Mouse (Mus musculus) neural tube, embryonic 11.5 days (tissue): ENCODE measurements at regions not wholly inside any gene's neighbourhood (a gene's known extent, or its start where the extent isn't known, plus 50 kb on each side); places are given as distances from the start of the nearest gene placed in this dataset.

ENCODE experiments used
- ATAC-seq: fragments of 200-750 bp; cut with Nextera tagmentation; 2 replicates; pipeline ENCODE4 v1.8.0; 2017; ENCODE audit warnings: moderate number of reproducible peaks, mild to moderate bottlenecking, moderate TSS enrichment, moderate library complexity; ENCODE audit not compliant: insufficient read depth, low FRiP score, low TSS enrichment
- DNase-seq: peaks from one replicate; pipeline ENCODE4 v3.0.0-alpha.2; 2015; ENCODE audit warnings: low spot score
- H3K27ac ChIP-seq: fragments of 300-500 bp; sonication (generic); 2 replicates; pipeline ENCODE4 v1.5.1; 2014; ENCODE audit warnings: low read depth, mild to moderate bottlenecking, low read length
- H3K27me3 ChIP-seq: fragments of 300-500 bp; sonication (generic); 2 replicates; pipeline ENCODE4 v1.6.1; 2014; ENCODE audit warnings: mild to moderate bottlenecking, low read length, mixed read lengths; ENCODE audit not compliant: control insufficient read depth, insufficient read depth
- H3K36me3 ChIP-seq: fragments of 300-500 bp; sonication (generic); 2 replicates; pipeline ENCODE4 v1.6.1; 2014; ENCODE audit warnings: mild to moderate bottlenecking, low read length, moderate library complexity, mixed read lengths; ENCODE audit not compliant: control insufficient read depth, insufficient read depth
- H3K4me1 ChIP-seq: fragments of 300-500 bp; sonication (generic); 2 replicates; pipeline ENCODE4 v1.6.1; 2014; ENCODE audit warnings: low read length, mixed read lengths; ENCODE audit not compliant: control insufficient read depth, insufficient read depth
- H3K4me2 ChIP-seq: fragments of 300-500 bp; sonication (generic); 2 replicates; pipeline ENCODE4 v1.6.1; 2014; ENCODE audit warnings: low read depth, mild to moderate bottlenecking, moderate library complexity
- H3K4me3 ChIP-seq: fragments of 300-500 bp; sonication (generic); 2 replicates; pipeline ENCODE4 v1.5.1; 2014; ENCODE audit warnings: low read depth, low read length
- H3K9ac ChIP-seq: fragments of 300-500 bp; sonication (generic); 2 replicates; pipeline ENCODE4 v1.6.1; 2014; ENCODE audit warnings: mild to moderate bottlenecking, low read length
- H3K9me3 ChIP-seq: fragments of 300-500 bp; sonication (generic); 2 replicates; pipeline ENCODE4 v1.6.1; 2016; ENCODE audit warnings: low read length; ENCODE audit not compliant: control insufficient read depth
- WGBS: fragments of 180-500 bp; shearing (Covaris S2); extraction: QIAGEN DNeasy Blood & Tissue Kit; methylation state at CpG from one replicate; pipeline ENCODE4 v1.1.7; 2014; 5-methylcytosine and 5-hydroxymethylcytosine counted together

- DNase-seq: no peak
- Histone ChIP-seq H3K4me3 (no peak overlapping the region), H3K27ac (no peak overlapping the region), H3K4me2 (no peak overlapping the region), H3K36me3 (no peaks in the 10 kb centered on the region), H3K4me1 (peaks cover 3% of the 10 kb centered on the region; the same call in 1 of the 2 replicates), H3K9ac (no peak overlapping the region), H3K27me3 (no peaks in the 10 kb centered on the region), H3K9me3 (no peaks in the 10 kb centered on the region)
- WGBS: 63% methylated on average over 3 of the region's 3 CpGs
- no peak for ATAC-seq
Observed at GRCm38 (mm10) chr16:5578333-5578732, 306.8 kb upstream of the Rbfox1 start.

- Histone ChIP-seq H3K9ac (no peak overlapping the region), H3K27me3 (no peaks in the 10 kb centered on the region), H3K9me3 (no peaks in the 10 kb centered on the region), H3K4me2 (no peak overlapping the region), H3K27ac (no peak overlapping the region), H3K4me1 (peaks cover 6% of the 10 kb centered on the region; the same call in 1 of the 2 replicates), H3K36me3 (no peaks in the 10 kb centered on the region), H3K4me3 (no peak overlapping the region)
- peak; percentile 41; the same call in 1 of the 2 replicates for ATAC-seq
- no peak for DNase-seq
Observed at GRCm38 (mm10) chr16:5572780-5573179, 312.4 kb upstream of the Rbfox1 start.

GRCm38 (mm10) chr16:5570619-5571018 lies 314.5 kb upstream of the Rbfox1 start:
- Histone ChIP-seq H3K27ac (no peak overlapping the region), H3K4me3 (no peak overlapping the region), H3K27me3 (no peaks in the 10 kb centered on the region), H3K4me2 (no peak overlapping the region), H3K4me1 (peaks cover 6% of the 10 kb centered on the region; the same call in 1 of the 2 replicates), H3K9ac (no peak overlapping the region), H3K36me3 (no peaks in the 10 kb centered on the region), H3K9me3 (no peaks in the 10 kb centered on the region)
- 88% methylated on average over 4 of the region's 4 CpGs for WGBS
- DNase-seq: no peak
- no peak for ATAC-seq

- no peaks in the 10 kb centered on the region for H3K36me3 ChIP-seq
- no peak for DNase-seq
- 78% methylated on average over 10 of the region's 10 CpGs for WGBS
- H3K9me3 ChIP-seq: no peaks in the 10 kb centered on the region
- H3K4me3 ChIP-seq: no peak overlapping the region
- H3K4me2 ChIP-seq: no peak overlapping the region
- H3K4me1 ChIP-seq: peaks cover 6% of the 10 kb centered on the region; the same call in 1 of the 2 replicates
- H3K9ac ChIP-seq: no peak overlapping the region
- H3K27ac ChIP-seq: no peak overlapping the region
- no peak for ATAC-seq
- no peaks in the 10 kb centered on the region for H3K27me3 ChIP-seq
Observed at GRCm38 (mm10) chr16:5569101-5569500, 313.3 kb upstream of the Eef2kmt start.

GRCm38 (mm10) chr16:5549026-5549425 lies 293.2 kb upstream of the Eef2kmt start:
- DNase-seq: no peak
- no peak for ATAC-seq
- H3K27ac ChIP-seq: no peak overlapping the region
- H3K36me3 ChIP-seq: no peaks in the 10 kb centered on the region
- no peaks in the 10 kb centered on the region for H3K27me3 ChIP-seq
- H3K4me2 ChIP-seq: no peak overlapping the region
- H3K4me3 ChIP-seq: no peak overlapping the region
- H3K4me1 ChIP-seq: no peaks in the 10 kb centered on the region
- 78% methylated on average over 6 of the region's 6 CpGs for WGBS
- no peaks in the 10 kb centered on the region for H3K9me3 ChIP-seq
- H3K9ac ChIP-seq: no peak overlapping the region

GRCm38 (mm10) chr16:5548602-5549001 lies 292.8 kb upstream of the Eef2kmt start:
- H3K4me3 ChIP-seq: no peak overlapping the region
- 75% methylated on average over 3 of the region's 3 CpGs for WGBS
- no peak for ATAC-seq
- H3K4me1 ChIP-seq: no peaks in the 10 kb centered on the region
- no peak for DNase-seq
- no peak overlapping the region for H3K27ac ChIP-seq
- no peak overlapping the region for H3K4me2 ChIP-seq
- no peaks in the 10 kb centered on the region for H3K9me3 ChIP-seq
- H3K27me3 ChIP-seq: no peaks in the 10 kb centered on the region
- no peaks in the 10 kb centered on the region for H3K36me3 ChIP-seq
- no peak overlapping the region for H3K9ac ChIP-seq

- H3K9ac ChIP-seq: no peak overlapping the region
- no peak overlapping the region for H3K27ac ChIP-seq
- H3K4me1 ChIP-seq: no peaks in the 10 kb centered on the region
- no peak overlapping the region for H3K4me2 ChIP-seq
- ATAC-seq: no peak
- no peaks in the 10 kb centered on the region for H3K36me3 ChIP-seq
- no peak overlapping the region for H3K4me3 ChIP-seq
- H3K27me3 ChIP-seq: no peaks in the 10 kb centered on the region
- DNase-seq: no peak
- no peaks in the 10 kb centered on the region for H3K9me3 ChIP-seq
- 51% methylated on average over 4 of the region's 4 CpGs for WGBS
Observed at GRCm38 (mm10) chr16:5546808-5547207, 291.0 kb upstream of the Eef2kmt start.

- H3K4me2 ChIP-seq: no peak overlapping the region
- H3K4me1 ChIP-seq: no peaks in the 10 kb centered on the region
- ATAC-seq: no peak
- no peaks in the 10 kb centered on the region for H3K36me3 ChIP-seq
- 75% methylated on average over 8 of the region's 8 CpGs for WGBS
- H3K27me3 ChIP-seq: no peaks in the 10 kb centered on the region
- no peak overlapping the region for H3K27ac ChIP-seq
- no peaks in the 10 kb centered on the region for H3K9me3 ChIP-seq
- H3K9ac ChIP-seq: no peak overlapping the region
- no peak for DNase-seq
- no peak overlapping the region for H3K4me3 ChIP-seq
Observed at GRCm38 (mm10) chr16:5545801-5546200, 290.0 kb upstream of the Eef2kmt start.

- H3K36me3 ChIP-seq: no peaks in the 10 kb centered on the region
- H3K27ac ChIP-seq: no peak overlapping the region
- DNase-seq (no peak), ATAC-seq (no peak)
- WGBS: 74% methylated on average over 2 of the region's 2 CpGs
- no peaks in the 10 kb centered on the region for H3K27me3 ChIP-seq
- no peak overlapping the region for H3K4me3 ChIP-seq
- no peak overlapping the region for H3K9ac ChIP-seq
- no peaks in the 10 kb centered on the region for H3K9me3 ChIP-seq
- no peaks in the 10 kb centered on the region for H3K4me1 ChIP-seq
- no peak overlapping the region for H3K4me2 ChIP-seq
Observed at GRCm38 (mm10) chr16:5544436-5544835, 288.7 kb upstream of the Eef2kmt start.
